Mouse (Mus musculus): ENCODE results near the gene Saysd1. TPM values are rescaled to one million over a fixed set of nuclear protein-coding genes. Genes with fewer than 3 reads are reported as not detected.
A peak's percentile ranks its signal among the peaks of the same experiment; 100 is the strongest.

Gene Saysd1
- polyA plus RNA-seq (2015; fragmentation: Nextera tagmentation; extraction: Ambion mirVana): 14.3 and 15.3 TPM in 2 replicates

GRCm38 (mm10) chr14:20138484-20139355 lies at the start of gene Saysd1:
Gene Saysd1, minus strand, starts transcription at chr14:20138534.
- no peak within 1 kb of the TSS for H3K4me3 ChIP-seq (replicated peaks; ENCODE audit: low read length)
- ATAC-seq: no peak
- H3K9ac ChIP-seq (replicated peaks; ENCODE audit: low read depth, low read length): no peak within 1 kb of the TSS
- H3K4me1 ChIP-seq (replicated peaks; ENCODE audit: control insufficient read depth, insufficient read depth, low read length): 0 out of 2 replicates have a peak, but pooled peaks cover under 1% of the 10 kb centered on the region
- H3K27ac ChIP-seq (ENCODE audit: low read length): no peak within 1 kb of the TSS
- H3K4me2 ChIP-seq (ENCODE audit: low read length): no peak within 1 kb of the TSS
- no peaks in the 10 kb centered on the region for H3K9me3 ChIP-seq (ENCODE audit: control insufficient read depth, low read length)
- no peaks in the 10 kb centered on the region for H3K36me3 ChIP-seq (ENCODE audit: control insufficient read depth, insufficient read depth)
- no peaks in the 10 kb centered on the region for H3K27me3 ChIP-seq (replicated peaks; ENCODE audit: control insufficient read depth, insufficient read depth, low read length)
- WGBS: 84% methylated on average over 16 of the region's 16 CpGs

DNA sequence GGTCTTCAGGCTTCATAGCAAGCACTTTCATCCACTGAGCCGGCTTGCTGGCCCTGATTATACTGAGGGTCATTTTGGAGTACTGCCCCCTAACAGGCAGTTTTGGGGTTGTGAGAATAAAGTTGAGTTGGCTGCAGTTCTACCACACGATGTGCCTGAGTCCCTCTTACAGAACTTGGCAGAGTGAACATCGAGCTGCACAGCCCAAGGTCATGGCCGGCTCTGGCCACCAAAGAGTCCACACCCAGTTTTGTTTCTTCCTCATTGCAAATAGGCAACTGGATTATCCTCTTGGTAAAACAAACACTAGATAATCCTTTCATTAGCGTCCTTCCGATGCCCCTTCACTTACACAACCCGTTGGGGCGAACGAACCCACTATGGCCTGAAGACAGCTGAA lies 47.1 kb upstream of the Saysd1 start:
- 76% methylated on average over 9 of the region's 9 CpGs for WGBS
- Histone ChIP-seq H3K9me3 (ENCODE audit: control insufficient read depth, low read length) (no peaks in the 10 kb centered on the region), H3K36me3 (ENCODE audit: control insufficient read depth, insufficient read depth) (no peaks in the 10 kb centered on the region), H3K27ac (ENCODE audit: low read length) (no peak overlapping the region), H3K4me1 (replicated peaks; ENCODE audit: control insufficient read depth, insufficient read depth, low read length) (peaks cover 14% of the 10 kb centered on the region), H3K4me3 (replicated peaks; ENCODE audit: low read length) (no peak overlapping the region), H3K9ac (replicated peaks; ENCODE audit: low read depth, low read length) (no peak overlapping the region), H3K27me3 (replicated peaks; ENCODE audit: control insufficient read depth, insufficient read depth, low read length) (no peaks in the 10 kb centered on the region), H3K4me2 (ENCODE audit: low read length) (no peak overlapping the region)
- ATAC-seq: no peak

DNA sequence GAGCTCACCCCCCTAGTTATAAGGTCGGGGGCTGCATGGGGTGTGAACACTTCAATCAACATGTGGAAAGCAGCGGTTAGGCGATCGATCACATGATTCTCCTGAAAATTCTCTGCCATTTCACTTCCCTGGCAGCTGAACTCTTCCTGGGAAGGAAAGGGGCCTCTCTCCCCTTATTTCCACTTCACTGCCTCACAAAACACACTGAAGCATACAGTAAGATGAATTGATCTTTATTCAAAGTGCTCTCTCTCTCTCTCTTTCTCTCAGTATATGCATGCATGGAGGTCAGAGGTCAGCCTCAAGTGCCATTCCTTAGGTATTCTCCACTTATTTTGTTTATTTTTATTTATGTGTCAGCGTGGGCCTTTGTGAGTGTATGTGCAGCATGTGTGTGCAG lies 45.4 kb upstream of the Saysd1 start:
- Histone ChIP-seq H3K4me2 (ENCODE audit: low read length) (no peak overlapping the region), H3K4me3 (replicated peaks; ENCODE audit: low read length) (no peak overlapping the region), H3K27ac (ENCODE audit: low read length) (no peak overlapping the region), H3K9me3 (ENCODE audit: control insufficient read depth, low read length) (no peaks in the 10 kb centered on the region), H3K9ac (replicated peaks; ENCODE audit: low read depth, low read length) (no peak overlapping the region), H3K27me3 (replicated peaks; ENCODE audit: control insufficient read depth, insufficient read depth, low read length) (no peaks in the 10 kb centered on the region), H3K36me3 (ENCODE audit: control insufficient read depth, insufficient read depth) (no peaks in the 10 kb centered on the region), H3K4me1 (replicated peaks; ENCODE audit: control insufficient read depth, insufficient read depth, low read length) (peaks cover 20% of the 10 kb centered on the region)
- 14% methylated on average over 5 of the region's 5 CpGs for WGBS
- no peak for ATAC-seq

DNA sequence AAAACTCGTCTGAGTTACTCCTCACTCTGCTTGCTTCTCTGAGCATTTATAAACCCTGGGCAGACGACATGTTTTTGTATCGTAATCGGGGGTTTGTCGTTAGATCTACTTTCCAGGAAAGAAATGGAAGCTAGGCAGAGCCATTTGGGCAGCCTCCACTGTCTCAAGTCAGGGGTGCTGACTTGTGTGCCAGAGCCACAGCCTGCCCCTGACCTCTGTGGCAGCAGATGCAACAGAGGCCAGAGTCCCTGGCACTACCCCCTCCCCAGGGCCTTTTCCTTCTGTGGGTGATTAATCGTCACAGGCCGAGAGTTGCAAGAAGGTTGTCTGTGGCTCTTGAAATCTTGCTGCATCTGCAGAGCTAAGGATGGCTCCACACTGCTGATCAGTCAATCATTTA lies 44.3 kb upstream of the Saysd1 start:
- Histone ChIP-seq H3K9me3 (ENCODE audit: control insufficient read depth, low read length) (no peaks in the 10 kb centered on the region), H3K27me3 (replicated peaks; ENCODE audit: control insufficient read depth, insufficient read depth, low read length) (no peaks in the 10 kb centered on the region), H3K4me1 (replicated peaks; ENCODE audit: control insufficient read depth, insufficient read depth, low read length) (peaks cover 21% of the 10 kb centered on the region), H3K27ac (ENCODE audit: low read length) (no peak overlapping the region), H3K4me2 (ENCODE audit: low read length) (no peak overlapping the region), H3K4me3 (replicated peaks; ENCODE audit: low read length) (no peak overlapping the region), H3K36me3 (ENCODE audit: control insufficient read depth, insufficient read depth) (no peaks in the 10 kb centered on the region), H3K9ac (replicated peaks; ENCODE audit: low read depth, low read length) (no peak overlapping the region)
- ATAC-seq: no peak
- WGBS: 81% methylated on average over 7 of the region's 7 CpGs

DNA sequence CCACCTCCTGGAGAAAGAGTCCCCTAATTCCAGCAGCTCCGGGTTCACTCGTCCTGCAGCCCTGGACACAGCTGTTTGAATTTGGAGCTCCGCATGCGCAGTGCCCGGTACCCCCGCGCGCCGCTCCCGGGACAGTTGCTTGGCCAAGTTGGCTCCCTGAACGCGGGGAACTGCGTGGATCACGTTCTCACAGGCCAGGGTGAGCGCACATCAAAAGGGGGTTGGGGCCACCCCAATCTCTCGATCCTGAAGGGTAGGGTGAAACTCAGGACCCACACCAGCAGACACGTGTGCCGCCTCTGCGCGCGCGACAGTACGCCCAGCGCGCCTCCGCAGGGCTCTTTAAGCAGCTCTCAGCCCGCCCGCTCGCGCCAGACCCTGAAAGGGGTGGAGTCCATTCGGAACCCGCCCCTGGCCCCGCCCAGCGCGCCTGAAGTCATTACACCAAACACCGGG lies 43.2 kb upstream of the Saysd1 start, which contains the start of gene Kcnk5:
Gene Kcnk5, minus strand, starts transcription at position 344 of the 456 bp plus-strand sequence.
- H3K4me1 ChIP-seq (replicated peaks; ENCODE audit: control insufficient read depth, insufficient read depth, low read length): peaks cover 21% of the 10 kb centered on the region
- WGBS: under 1% methylated on average over 36 of the region's 36 CpGs
- peak within 1 kb of the TSS; percentile 51 for H3K4me3 ChIP-seq (replicated peaks; ENCODE audit: low read length)
- H3K27ac ChIP-seq (ENCODE audit: low read length): no peak within 1 kb of the TSS
- H3K9me3 ChIP-seq (ENCODE audit: control insufficient read depth, low read length): no peaks in the 10 kb centered on the region
- H3K4me2 ChIP-seq (ENCODE audit: low read length): peak within 1 kb of the TSS; percentile 80
- no peaks in the 10 kb centered on the region for H3K27me3 ChIP-seq (replicated peaks; ENCODE audit: control insufficient read depth, insufficient read depth, low read length)
- H3K36me3 ChIP-seq (ENCODE audit: control insufficient read depth, insufficient read depth): no peaks in the 10 kb centered on the region
- ATAC-seq: peak; percentile 97
- H3K9ac ChIP-seq (replicated peaks; ENCODE audit: low read depth, low read length): peak within 1 kb of the TSS; percentile 38

DNA sequence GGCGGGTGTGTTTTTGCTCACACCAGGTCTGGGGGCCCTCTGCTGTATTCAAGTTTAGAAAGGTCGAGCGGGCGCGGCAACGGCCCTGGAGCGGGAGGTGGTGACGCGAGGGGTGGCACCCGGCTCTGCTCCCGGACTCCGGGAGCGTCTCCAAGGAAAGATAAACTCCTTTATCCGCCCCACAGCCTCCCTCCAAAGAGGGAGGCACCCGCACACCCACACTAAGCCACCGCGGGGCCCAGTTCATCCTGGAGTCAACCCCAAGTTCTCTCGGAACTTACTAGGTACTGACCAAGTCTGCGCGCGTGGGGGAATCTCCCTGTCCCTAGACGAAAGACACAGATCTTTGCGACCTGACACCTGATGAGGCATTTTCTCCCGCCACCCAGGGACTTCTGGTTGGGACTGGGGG lies 42.4 kb upstream of the Saysd1 start:
- Histone ChIP-seq H3K9ac (replicated peaks; ENCODE audit: low read depth, low read length) (peak overlapping the region; percentile 38; the same call in 1 of the 2 replicates), H3K4me2 (ENCODE audit: low read length) (peak overlapping the region; percentile 80), H3K27ac (ENCODE audit: low read length) (no peak overlapping the region), H3K4me1 (replicated peaks; ENCODE audit: control insufficient read depth, insufficient read depth, low read length) (peaks cover 21% of the 10 kb centered on the region), H3K4me3 (replicated peaks; ENCODE audit: low read length) (peak overlapping the region; percentile 51), H3K9me3 (ENCODE audit: control insufficient read depth, low read length) (no peaks in the 10 kb centered on the region), H3K36me3 (ENCODE audit: control insufficient read depth, insufficient read depth) (no peaks in the 10 kb centered on the region), H3K27me3 (replicated peaks; ENCODE audit: control insufficient read depth, insufficient read depth, low read length) (no peaks in the 10 kb centered on the region)
- under 1% methylated on average over 24 of the region's 24 CpGs for WGBS
- ATAC-seq: no peak

DNA sequence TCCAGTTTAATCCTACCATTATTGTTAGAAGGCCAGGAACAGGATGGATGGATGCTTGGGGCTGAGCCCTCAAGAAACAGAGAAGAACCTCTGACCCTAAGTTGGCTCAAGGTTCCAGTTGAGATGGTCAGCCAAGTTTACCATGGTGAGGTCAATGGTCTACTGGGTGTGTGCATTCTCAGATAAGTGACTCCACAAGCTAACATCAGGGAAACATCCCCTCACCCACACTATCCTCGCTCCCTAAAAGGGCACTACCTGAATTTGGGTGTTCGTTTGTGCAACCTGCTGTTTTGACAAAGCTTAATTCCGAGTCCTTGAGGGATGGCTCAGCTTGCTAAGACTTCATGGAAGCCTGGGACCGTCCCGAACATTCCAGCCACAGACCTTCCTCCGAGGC lies 42.0 kb upstream of the Saysd1 start:
- peak overlapping the region; percentile 80 for H3K4me2 ChIP-seq (ENCODE audit: low read length)
- H3K36me3 ChIP-seq (ENCODE audit: control insufficient read depth, insufficient read depth): no peaks in the 10 kb centered on the region
- WGBS: 7% methylated on average over 6 of the region's 6 CpGs
- H3K9me3 ChIP-seq (ENCODE audit: control insufficient read depth, low read length): no peaks in the 10 kb centered on the region
- no peak for ATAC-seq
- H3K9ac ChIP-seq (replicated peaks; ENCODE audit: low read depth, low read length): 0 out of 2 replicates have a peak overlapping the region, but pooled peaks have one; percentile 1
- peaks cover 21% of the 10 kb centered on the region for H3K4me1 ChIP-seq (replicated peaks; ENCODE audit: control insufficient read depth, insufficient read depth, low read length)
- H3K27ac ChIP-seq (ENCODE audit: low read length): no peak overlapping the region
- peak overlapping the region; percentile 51 for H3K4me3 ChIP-seq (replicated peaks; ENCODE audit: low read length)
- H3K27me3 ChIP-seq (replicated peaks; ENCODE audit: control insufficient read depth, insufficient read depth, low read length): no peaks in the 10 kb centered on the region

- Histone ChIP-seq H3K36me3 (ENCODE audit: control insufficient read depth, insufficient read depth) (no peaks in the 10 kb centered on the region), H3K4me1 (replicated peaks; ENCODE audit: control insufficient read depth, insufficient read depth, low read length) (peaks cover 21% of the 10 kb centered on the region), H3K4me2 (ENCODE audit: low read length) (peak overlapping the region; percentile 80), H3K27ac (ENCODE audit: low read length) (no peak overlapping the region), H3K27me3 (replicated peaks; ENCODE audit: control insufficient read depth, insufficient read depth, low read length) (no peaks in the 10 kb centered on the region), H3K9me3 (ENCODE audit: control insufficient read depth, low read length) (no peaks in the 10 kb centered on the region), H3K4me3 (replicated peaks; ENCODE audit: low read length) (no peak overlapping the region; the same call in 1 of the 2 replicates), H3K9ac (replicated peaks; ENCODE audit: low read depth, low read length) (no peak overlapping the region)
- ATAC-seq: no peak
- WGBS: 49% methylated on average over 5 of the region's 5 CpGs
Observed at GRCm38 (mm10) chr14:20179731-20180280, 41.5 kb upstream of the Saysd1 start.

DNA sequence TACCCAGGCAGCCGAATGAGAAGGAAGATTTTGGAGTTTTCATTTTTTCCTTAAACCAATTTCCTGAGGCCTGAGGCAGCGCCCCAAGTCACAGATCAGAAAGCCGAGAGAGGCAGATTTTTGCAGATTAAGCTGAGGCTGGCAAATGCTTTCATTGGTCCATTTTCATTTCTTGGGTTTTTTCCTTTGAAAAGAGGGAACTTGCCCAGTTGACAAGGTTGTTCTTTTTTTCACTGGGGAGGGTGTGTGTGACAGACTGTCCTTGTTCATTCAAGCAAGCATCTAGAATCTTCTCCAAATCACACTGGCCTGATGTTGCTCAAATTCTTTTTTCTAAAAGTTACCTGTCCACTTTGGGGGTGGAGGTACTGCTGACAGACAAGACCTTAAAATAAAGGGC lies 40.7 kb upstream of the Saysd1 start:
- no peaks in the 10 kb centered on the region for H3K9me3 ChIP-seq (ENCODE audit: control insufficient read depth, low read length)
- no peak overlapping the region; the same call in 1 of the 2 replicates for H3K4me2 ChIP-seq (ENCODE audit: low read length)
- ATAC-seq: no peak
- H3K4me1 ChIP-seq (replicated peaks; ENCODE audit: control insufficient read depth, insufficient read depth, low read length): peaks cover 21% of the 10 kb centered on the region
- 21% methylated on average over 3 of the region's 3 CpGs for WGBS
- no peak overlapping the region for H3K4me3 ChIP-seq (replicated peaks; ENCODE audit: low read length)
- H3K9ac ChIP-seq (replicated peaks; ENCODE audit: low read depth, low read length): no peak overlapping the region
- H3K36me3 ChIP-seq (ENCODE audit: control insufficient read depth, insufficient read depth): no peaks in the 10 kb centered on the region
- no peaks in the 10 kb centered on the region for H3K27me3 ChIP-seq (replicated peaks; ENCODE audit: control insufficient read depth, insufficient read depth, low read length)
- H3K27ac ChIP-seq (ENCODE audit: low read length): no peak overlapping the region
